Mouse (Mus musculus) lung, postnatal 0 days (tissue): Measurements from ENCODE around the gene Tm4sf19. TPM values are rescaled to one million over a fixed set of nuclear protein-coding genes. Genes with fewer than 3 reads are reported as not detected.
"Not testable (repeated sequence)": the region's sequence is repeated elsewhere in the genome, so short reads cannot be mapped to it uniquely, and the experiment has no call there.

Source experiments
- ATAC-seq: fragments of 200-750 bp; cut with Nextera tagmentation; 2 replicates; pipeline ENCODE4 v1.8.0; 2017; ENCODE audit warnings: moderate library complexity
- DNase-seq: peaks from one replicate; pipeline ENCODE4 v3.0.0-alpha.2; 2016; ENCODE audit warnings: low spot score
- H3K27ac ChIP-seq: fragments of 300-500 bp; sonication (generic); 2 replicates; pipeline ENCODE4 v1.5.1; 2014; ENCODE audit warnings: antibody characterized with exemption, mild to moderate bottlenecking, low read length, mixed read lengths
- H3K27me3 ChIP-seq: fragments of 300-500 bp; sonication (generic); replicated peaks from 2 replicates; pipeline ENCODE4 v1.6.1; 2014; ENCODE audit warnings: low read length, mixed read lengths; ENCODE audit not compliant: insufficient read depth
- H3K36me3 ChIP-seq: fragments of 300-500 bp; sonication (generic); 2 replicates; pipeline ENCODE4 v1.6.1; 2014; ENCODE audit warnings: low read length, mixed read lengths; ENCODE audit not compliant: insufficient read depth
- H3K4me1 ChIP-seq: fragments of 300-500 bp; sonication (generic); 2 replicates; pipeline ENCODE4 v1.6.1; 2014; ENCODE audit warnings: antibody characterized with exemption, low read depth, low read length, mixed read lengths; ENCODE audit not compliant: insufficient read depth
- H3K4me2 ChIP-seq: fragments of 300-500 bp; sonication (generic); replicated peaks from 2 replicates; pipeline ENCODE4 v1.6.1; 2014; ENCODE audit warnings: low read depth, mild to moderate bottlenecking, low read length, moderate library complexity, mixed read lengths
- H3K4me3 ChIP-seq: fragments of 300-500 bp; sonication (generic); 2 replicates; pipeline ENCODE4 v1.5.1; 2014; ENCODE audit warnings: low read depth, low read length
- H3K9ac ChIP-seq: fragments of 300-500 bp; sonication (generic); replicated peaks from 2 replicates; pipeline ENCODE4 v1.6.1; 2014; ENCODE audit warnings: low read depth, mild to moderate bottlenecking
- H3K9me3 ChIP-seq: fragments of 300-500 bp; sonication (generic); 2 replicates; pipeline ENCODE4 v1.6.1; 2016; ENCODE audit warnings: low read length, mixed read lengths
- CTCF ChIP-seq: IDR thresholded peaks from 2 replicates; pipeline ENCODE4 v1.5.1; 2016; ENCODE audit warnings: antibody characterized with exemption, mild to moderate bottlenecking
- EP300 ChIP-seq: IDR thresholded peaks from 2 replicates; pipeline ENCODE4 v1.6.1; 2016; ENCODE audit warnings: antibody characterized with exemption, mild to moderate bottlenecking, control low read depth
- WGBS: fragments of 180-500 bp; shearing (Covaris S2); extraction: QIAGEN DNeasy Blood & Tissue Kit; methylation state at CpG from one replicate; pipeline ENCODE4 v1.1.7; 2014; 5-methylcytosine and 5-hydroxymethylcytosine counted together
- polyA plus RNA-seq: library from polyadenylated mRNA; unstranded; fragments of >200 nt; fragmentation: Nextera tagmentation; extraction: Ambion mirVana; gene quantifications from 2 replicates; pipeline ENCODE4 v1.2.1, GENCODE M21; 2015

Tm4sf19 gene
- polyA plus RNA-seq, 1 experiment from 2014 or later: not detected

GRCm38 (mm10) chr16:32434066-32434465 is 33.8 kb downstream of the Tm4sf19 start:
- Histone ChIP-seq H3K36me3 (no peaks in the 10 kb centered on the region), H3K4me1 (no peaks in the 10 kb centered on the region), H3K9me3 (no peaks in the 10 kb centered on the region), H3K9ac (no peak overlapping the region), H3K27ac (peak overlapping the region; percentile 39; the same call in 1 of the 2 replicates), H3K4me3 (no peak overlapping the region), H3K27me3 (no peaks in the 10 kb centered on the region), H3K4me2 (peak overlapping the region; percentile 18)
- ATAC-seq (peak; percentile 76), DNase-seq (peak; percentile 96)
- TF ChIP-seq CTCF (no peak), EP300 (peak; percentile 95)
- 19% methylated on average over 6 of the region's 6 CpGs for WGBS

- DNase-seq (no peak), ATAC-seq (no peak)
- Histone ChIP-seq H3K4me1 (no peaks in the 10 kb centered on the region), H3K27ac (0 out of 2 replicates have a peak overlapping the region, but pooled peaks have one; percentile 14), H3K9me3 (no peaks in the 10 kb centered on the region), H3K36me3 (no peaks in the 10 kb centered on the region), H3K4me3 (no peak overlapping the region), H3K4me2 (no peak overlapping the region), H3K9ac (no peak overlapping the region), H3K27me3 (no peaks in the 10 kb centered on the region)
- no peak for TF ChIP-seq EP300
- TF ChIP-seq CTCF: no peak
Measured at GRCm38 (mm10) chr16:32434691-32435090, 34.4 kb downstream of the Tm4sf19 start.

DNA sequence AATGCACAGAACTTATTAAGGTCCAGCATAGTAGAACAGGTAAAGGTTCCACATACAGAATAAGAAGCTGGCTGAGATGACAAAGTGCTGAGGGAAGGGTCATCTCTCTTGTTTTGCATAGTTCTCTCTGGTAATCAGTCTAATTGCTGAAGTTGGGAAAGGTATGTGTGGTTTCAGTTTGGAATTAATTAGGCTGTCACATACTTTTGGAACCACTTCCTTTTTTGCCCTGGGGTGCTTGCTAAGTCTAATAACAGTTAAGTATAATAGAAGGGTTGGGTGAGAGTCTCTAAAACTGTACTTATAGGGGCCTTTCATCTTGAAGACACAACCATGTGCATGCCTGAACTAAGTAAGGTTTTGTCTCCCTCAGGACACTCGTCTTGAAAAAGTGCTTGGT is 36.4 kb downstream of the Tm4sf19 start:
- Histone ChIP-seq H3K4me3 (no peak overlapping the region), H3K9ac (no peak overlapping the region), H3K27ac (no peak overlapping the region), H3K9me3 (no peaks in the 10 kb centered on the region), H3K4me1 (no peaks in the 10 kb centered on the region), H3K27me3 (no peaks in the 10 kb centered on the region), H3K4me2 (no peak overlapping the region), H3K36me3 (no peaks in the 10 kb centered on the region)
- WGBS: 52% methylated on average over 1 of the region's 1 CpGs
- TF ChIP-seq CTCF: no peak
- no peak for TF ChIP-seq EP300
- no peak for DNase-seq
- ATAC-seq: no peak

- 95% methylated on average over 1 of the region's 1 CpGs for WGBS
- no peak for TF ChIP-seq EP300
- TF ChIP-seq CTCF: no peak
- no peak for ATAC-seq
Measured at GRCm38 (mm10) chr16:32437266-32437665, 37.0 kb downstream of the Tm4sf19 start.

DNA sequence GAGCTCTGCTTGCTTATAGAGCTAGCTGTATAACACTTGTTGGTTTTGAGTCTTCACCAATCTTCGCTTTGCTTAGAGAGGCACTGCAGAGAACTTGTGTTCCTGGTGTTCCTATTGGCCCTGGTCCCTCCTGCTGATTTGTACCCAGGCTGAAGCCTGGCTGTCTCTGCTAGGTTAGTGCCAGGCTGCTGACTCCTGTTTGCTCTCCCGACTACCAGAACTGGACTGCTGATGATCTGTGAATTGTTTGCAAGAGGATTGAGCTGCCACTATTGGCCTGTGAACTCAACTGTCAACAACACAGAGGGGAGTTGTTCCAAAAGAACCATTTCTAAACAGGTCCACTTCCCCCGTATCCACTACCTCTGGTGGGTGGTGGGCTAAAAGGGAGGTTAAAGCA is 41.1 kb downstream of the Tm4sf19 start:
- 82% methylated on average over 3 of the region's 3 CpGs for WGBS
- H3K27ac ChIP-seq: no peak overlapping the region
- TF ChIP-seq EP300 (no peak), CTCF (no peak)

More at GRCm38 (mm10) chr16:32437266-32437665, 37.0 kb downstream of the Tm4sf19 start:
- H3K36me3 ChIP-seq: no peaks in the 10 kb centered on the region
- H3K4me1 ChIP-seq: no peaks in the 10 kb centered on the region
- H3K4me3 ChIP-seq: no peak overlapping the region
- no peaks in the 10 kb centered on the region for H3K27me3 ChIP-seq
- no peak overlapping the region for H3K27ac ChIP-seq
- no peak overlapping the region for H3K9ac ChIP-seq
- no peaks in the 10 kb centered on the region for H3K9me3 ChIP-seq
- no peak overlapping the region for H3K4me2 ChIP-seq
- DNase-seq: no peak

GRCm38 (mm10) chr16:32444615-32445014 is 44.3 kb downstream of the Tm4sf19 start:
- H3K4me2 ChIP-seq, DNase-seq, H3K9ac ChIP-seq, ATAC-seq, H3K27me3 ChIP-seq, H3K4me1 ChIP-seq, H3K9me3 ChIP-seq, H3K27ac ChIP-seq, H3K36me3 ChIP-seq, H3K4me3 ChIP-seq: not testable (repeated sequence)
- WGBS: 66% methylated on average over 3 of the region's 3 CpGs

More for the DNA sequence above, 41.1 kb downstream of the Tm4sf19 start:
- Histone ChIP-seq H3K4me3 (no peak overlapping the region), H3K36me3 (no peaks in the 10 kb centered on the region), H3K9ac (no peak overlapping the region), H3K27me3 (no peaks in the 10 kb centered on the region), H3K9me3 (no peaks in the 10 kb centered on the region), H3K4me1 (no peaks in the 10 kb centered on the region), H3K4me2 (no peak overlapping the region)
- no peak for DNase-seq
- ATAC-seq: no peak

- WGBS: 89% methylated on average over 1 of the region's 1 CpGs
Measured at GRCm38 (mm10) chr16:32445558-32445957, 45.3 kb downstream of the Tm4sf19 start.

More at GRCm38 (mm10) chr16:32445558-32445957, 45.3 kb downstream of the Tm4sf19 start:
- Histone ChIP-seq H3K4me3 (no peak overlapping the region), H3K4me2 (no peak overlapping the region), H3K27ac (no peak overlapping the region), H3K36me3 (no peaks in the 10 kb centered on the region), H3K9ac (no peak overlapping the region), H3K4me1 (no peaks in the 10 kb centered on the region), H3K27me3 (no peaks in the 10 kb centered on the region), H3K9me3 (no peaks in the 10 kb centered on the region)
- TF ChIP-seq EP300: no peak
- ATAC-seq (no peak), DNase-seq (no peak)
